Mouse (Mus musculus) lung, adult 2 months (tissue): ENCODE results near the gene Cxxc4. TPM values are rescaled to one million over a fixed set of nuclear protein-coding genes. Genes with fewer than 3 reads are reported as not detected.

ENCODE experiments used
- DNase-seq: peaks from one replicate; pipeline ENCODE4 v3.0.0; 2022
- H3K4me1 ChIP-seq: fragments of 200-500 bp; 2 replicates; pipeline ENCODE4 v1.6.1; 2011; ENCODE audit warnings: low read length; ENCODE audit not compliant: control insufficient read depth, insufficient read depth
- H3K4me3 ChIP-seq: fragments of 200-500 bp; replicated peaks from 2 replicates; pipeline ENCODE3; 2011; ENCODE audit warnings: low read depth, mild to moderate bottlenecking, control low read depth, low read length; ENCODE audit errors: extremely low read depth
- CTCF ChIP-seq: fragments of 200-500 bp; IDR thresholded peaks from 2 replicates; pipeline ENCODE4 v1.5.1; 2011; ENCODE audit warnings: mild to moderate bottlenecking, low read length, control low read depth; ENCODE audit not compliant: insufficient read depth
- POLR2A ChIP-seq: fragments of 200-500 bp; IDR thresholded peaks from 2 replicates; pipeline ENCODE4 v1.6.1; 2011; ENCODE audit warnings: low read depth, mild to moderate bottlenecking, control low read depth, low read length, borderline replicate concordance; ENCODE audit errors: extremely low read depth
- WGBS: fragments of 180-500 bp; shearing (Covaris S2); methylation state at CpG from one replicate; pipeline ENCODE4 v1.1.7; 2018; 5-methylcytosine and 5-hydroxymethylcytosine counted together
- polyA plus RNA-seq: library from polyadenylated mRNA; depleted of rRNA; stranded (reverse); fragments of >200 nt; gene quantifications from 2 replicates; pipeline ENCODE4 v1.2.3, GENCODE M21; 2012

The Cxxc4 gene
- polyA plus RNA-seq, 1 experiment, result 0.67 TPM

GRCm38 (mm10) chr3:134306507-134306906 is 70.2 kb downstream of the Cxxc4 start:
- H3K4me1 ChIP-seq, result no peaks in the 10 kb centered on the region
- 48% methylated on average over 4 of the region's 4 CpGs for WGBS
- no peak overlapping the region for H3K4me3 ChIP-seq
- no peak for TF ChIP-seq CTCF
- no peak for TF ChIP-seq POLR2A
- no peak for DNase-seq

GRCm38 (mm10) chr3:134307801-134308200 is 71.5 kb downstream of the Cxxc4 start:
- TF ChIP-seq CTCF, result no peak
- no peak for TF ChIP-seq POLR2A
- H3K4me1 ChIP-seq, result no peaks in the 10 kb centered on the region
- H3K4me3 ChIP-seq, result no peak overlapping the region
- DNase-seq, result no peak
